Mouse (Mus musculus) embryo, embryonic 10 days (tissue): ENCODE measurements around the gene Tnfrsf12a.

ENCODE experiments used
- DNase-seq: peaks from one replicate; pipeline ENCODE4 v3.0.0-alpha.2; 2015; ENCODE audit warnings: low spot score

Gene Tnfrsf12a

GRCm38 (mm10) chr17:23644613-23645495, 32.4 kb downstream of the Tnfrsf12a start, which contains the start of gene Mmp25:
Gene Mmp25, minus strand, starts transcription at chr17:23645277.
- peak; percentile 38 for DNase-seq

GRCm38 (mm10) chr17:23631241-23631640, 46.0 kb downstream of the Tnfrsf12a start:
- DNase-seq = no peak

- peak; percentile 85 for DNase-seq
These were observed 46.9 kb downstream of the Tnfrsf12a start for GRCm38 (mm10) chr17:23630195-23631020.

- no peak for DNase-seq
These were observed 49.5 kb downstream of the Tnfrsf12a start for GRCm38 (mm10) chr17:23627813-23628212.
